Mouse (Mus musculus) adrenal gland, postnatal 36 days (tissue): ENCODE measurements around the gene Cacna1a. TPM values are rescaled to one million over a fixed set of nuclear protein-coding genes. Genes with fewer than 3 reads are reported as not detected.

Experiments used
- DNase-seq, 2 experiments: peaks; one replicate each; pipeline ENCODE4 v3.0.0; 2021; ENCODE audit warnings: mixed read lengths in 1 of 2
- total RNA-seq, 2 experiments: library from RNA; stranded (reverse); gene quantifications; 2 replicates each; pipeline ENCODE4 v1.2.3; 2021

Gene Cacna1a
- total RNA-seq, 2 experiments from 2014 or later: 4.3 to 7.3 TPM

- DNase-seq: peak; percentile 46 to 53
Observed at GRCm38 (mm10) chr8:84413886-84414851, 25.9 kb downstream of the Cacna1a start.

- DNase-seq: no peak
Observed at GRCm38 (mm10) chr8:84414918-84415317, 26.7 kb downstream of the Cacna1a start.

- DNase-seq: peak; percentile 25 to 44
Observed at GRCm38 (mm10) chr8:84415378-84415898, 27.2 kb downstream of the Cacna1a start.

GRCm38 (mm10) chr8:84416041-84416440 is 27.8 kb downstream of the Cacna1a start:
- DNase-seq: no peak

- no peak for DNase-seq
Observed at GRCm38 (mm10) chr8:84416915-84417314, 28.7 kb downstream of the Cacna1a start.

- DNase-seq: no peak
Observed at GRCm38 (mm10) chr8:84417840-84418239, 29.6 kb downstream of the Cacna1a start.

GRCm38 (mm10) chr8:84424426-84424825 is 36.2 kb downstream of the Cacna1a start:
- no peak for DNase-seq

- DNase-seq: no peak
Observed at GRCm38 (mm10) chr8:84426087-84426486, 37.8 kb downstream of the Cacna1a start.

GRCm38 (mm10) chr8:84426582-84426981 is 38.3 kb downstream of the Cacna1a start:
- DNase-seq: no peak

- DNase-seq: no peak
Observed at GRCm38 (mm10) chr8:84428034-84428433, 39.8 kb downstream of the Cacna1a start.

GRCm38 (mm10) chr8:84429014-84429413 is 40.8 kb downstream of the Cacna1a start:
- no peak for DNase-seq

- no peak for DNase-seq
Observed at GRCm38 (mm10) chr8:84429492-84429891, 41.3 kb downstream of the Cacna1a start.

- no peak for DNase-seq
Observed at GRCm38 (mm10) chr8:84435370-84435769, 47.1 kb downstream of the Cacna1a start.

- no peak for DNase-seq
Observed at GRCm38 (mm10) chr8:84439813-84440212, 51.6 kb downstream of the Cacna1a start.

GRCm38 (mm10) chr8:84442043-84442442 is 53.8 kb downstream of the Cacna1a start:
- DNase-seq: peak; percentile 7 to 16

GRCm38 (mm10) chr8:84446571-84446991 is 58.3 kb downstream of the Cacna1a start:
- DNase-seq: no peak

GRCm38 (mm10) chr8:84454532-84454931 is 66.3 kb downstream of the Cacna1a start:
- peak; percentile 81 to 84 for DNase-seq

- no peak for DNase-seq
Observed at GRCm38 (mm10) chr8:84458853-84459252, 70.6 kb downstream of the Cacna1a start.

GRCm38 (mm10) chr8:84459276-84459675 is 71.0 kb downstream of the Cacna1a start:
- DNase-seq: no peak

- DNase-seq: no peak
Observed at GRCm38 (mm10) chr8:84460698-84461097, 72.5 kb downstream of the Cacna1a start.

GRCm38 (mm10) chr8:84466932-84467331 is 78.7 kb downstream of the Cacna1a start:
- no peak for DNase-seq

GRCm38 (mm10) chr8:84469076-84469475 is 80.8 kb downstream of the Cacna1a start:
- DNase-seq: no peak

GRCm38 (mm10) chr8:84471271-84471995 is 83.2 kb downstream of the Cacna1a start:
- peak; percentile 80 to 86 for DNase-seq
